Mouse (Mus musculus): ENCODE results near the gene Kcnb1.

GRCm38 (mm10) chr2:167139801-167140269 lies 50.1 kb downstream of the Kcnb1 start:
- TF ChIP-seq CTCF (IDR thresholded peaks at IDR 0.05; ENCODE audit: borderline replicate concordance, control insufficient read depth, extremely low read depth, insufficient read depth, low read length, poor library complexity) (0 out of 2 replicates have a peak, but pooled peaks have one; percentile 24), POLR2A (IDR thresholded peaks at IDR 0.05; ENCODE audit: control insufficient read depth, extremely low read depth, insufficient read depth, low read length, poor library complexity) (no peak)
